Mouse (Mus musculus): ENCODE measurements around the gene Cdc42se2. TPM values are rescaled to one million over a fixed set of nuclear protein-coding genes. Genes with fewer than 3 reads are reported as not detected.

The Cdc42se2 gene
- 157 TPM for polyA plus RNA-seq (2015; fragmentation: Illumina TruSeq; extraction: RNeasy Lipid Tissue Mini Kit (QIAGEN cat#74804); ENCODE audit: insufficient read depth, low replicate concordance)

GRCm38 (mm10) chr11:54787488-54788474 is at the start of gene Cdc42se2:
Gene Cdc42se2, minus strand, starts transcription at chr11:54787675.

Other genes starting within 250 kb of the Cdc42se2 start
- 10.0 TPM for gene Lyrm7, start 73.2 kb upstream of the Cdc42se2 start, polyA plus RNA-seq (2015; fragmentation: Illumina TruSeq; extraction: RNeasy Lipid Tissue Mini Kit (QIAGEN cat#74804); ENCODE audit: insufficient read depth, low replicate concordance)
- 303 TPM for gene Hint1, start 78.7 kb upstream of the Cdc42se2 start, polyA plus RNA-seq (2015; fragmentation: Illumina TruSeq; extraction: RNeasy Lipid Tissue Mini Kit (QIAGEN cat#74804); ENCODE audit: insufficient read depth, low replicate concordance)
- 142 TPM for gene Gpx3, start 114.8 kb upstream of the Cdc42se2 start, polyA plus RNA-seq (2015; fragmentation: Illumina TruSeq; extraction: RNeasy Lipid Tissue Mini Kit (QIAGEN cat#74804); ENCODE audit: insufficient read depth, low replicate concordance)
- gene Tnip1, start 175.2 kb upstream of the Cdc42se2 start, polyA plus RNA-seq (2015; fragmentation: Illumina TruSeq; extraction: RNeasy Lipid Tissue Mini Kit (QIAGEN cat#74804); ENCODE audit: insufficient read depth, low replicate concordance) = 23.1 TPM
- 179 TPM for gene Anxa6, start 245.8 kb upstream of the Cdc42se2 start, polyA plus RNA-seq (2015; fragmentation: Illumina TruSeq; extraction: RNeasy Lipid Tissue Mini Kit (QIAGEN cat#74804); ENCODE audit: insufficient read depth, low replicate concordance)

Measured in spleen, adult 10 weeks (tissue).